Mouse (Mus musculus) spleen, adult 18-20 months (tissue): ENCODE measurements around the gene Rgs8.
A peak's percentile ranks its signal among the peaks of the same experiment; 100 is the strongest.

Experiments
- DNase-seq, 2 experiments: peaks; one replicate each; pipeline ENCODE4 v3.0.0; 2022; ENCODE audit warnings: mixed read lengths in 2 of 2

The Rgs8 gene

GRCm38 (mm10) chr1:153746728-153747127 is 93.9 kb downstream of the Rgs8 start:
- DNase-seq = peak; percentile 30 to 73

DNA sequence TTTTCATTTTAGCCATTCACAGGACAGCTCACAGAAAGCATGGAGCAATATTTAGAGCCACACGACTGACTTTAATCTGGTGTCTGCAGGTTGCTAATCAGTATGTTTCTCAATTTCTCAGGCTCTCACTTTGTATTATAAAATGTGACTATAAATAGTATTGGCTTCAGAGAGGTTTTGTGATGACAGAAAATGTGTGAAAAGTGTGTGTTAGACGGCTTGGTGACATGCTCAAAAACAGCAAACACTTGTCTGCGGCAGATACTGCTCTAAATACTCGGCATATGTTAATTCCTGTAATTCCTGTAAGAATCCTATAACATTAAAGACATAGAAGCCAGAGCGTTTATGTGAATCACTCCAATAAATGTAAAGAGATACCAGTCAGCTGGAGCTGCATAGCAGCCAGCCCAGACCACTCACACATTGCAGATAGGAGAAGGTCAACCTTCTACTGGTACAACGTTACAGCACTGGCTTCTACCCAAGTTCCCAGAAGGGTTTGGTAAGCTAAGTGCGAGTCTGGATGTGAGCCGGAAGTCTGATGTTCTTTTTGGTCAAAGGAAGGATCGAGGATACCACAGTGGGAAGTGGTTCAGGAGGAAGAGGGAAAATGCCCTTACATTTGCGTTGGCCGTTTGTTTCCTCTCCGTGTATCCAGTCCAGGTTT is 95.2 kb downstream of the Rgs8 start:
- DNase-seq = no peak

- peak in 1 of 2 experiments; percentile 34 for DNase-seq
Measured at GRCm38 (mm10) chr1:153748549-153748948, 95.7 kb downstream of the Rgs8 start.

GRCm38 (mm10) chr1:153749211-153749801 is 96.5 kb downstream of the Rgs8 start, which contains the start of gene Rnasel:
Rnasel (plus strand) TSS chr1:153749426.
- peak; percentile 31 to 64 for DNase-seq
